Mouse (Mus musculus) E14TG2a.4 (cell line): ENCODE data around the gene Vkorc1l1.

Experiments
- CTCF ChIP-seq: conservative IDR thresholded peaks from 2 replicates; pipeline ENCODE4 v1.5.1; 2014; ENCODE audit warnings: low read length
- NANOG ChIP-seq: IDR thresholded peaks from 2 replicates; pipeline ENCODE4 v1.6.1; 2014; ENCODE audit warnings: borderline replicate concordance, low read length, mixed read lengths
- POU5F1 ChIP-seq: IDR thresholded peaks from 2 replicates; pipeline ENCODE4 v1.6.1; 2014; ENCODE audit warnings: low read length, borderline replicate concordance

DNA sequence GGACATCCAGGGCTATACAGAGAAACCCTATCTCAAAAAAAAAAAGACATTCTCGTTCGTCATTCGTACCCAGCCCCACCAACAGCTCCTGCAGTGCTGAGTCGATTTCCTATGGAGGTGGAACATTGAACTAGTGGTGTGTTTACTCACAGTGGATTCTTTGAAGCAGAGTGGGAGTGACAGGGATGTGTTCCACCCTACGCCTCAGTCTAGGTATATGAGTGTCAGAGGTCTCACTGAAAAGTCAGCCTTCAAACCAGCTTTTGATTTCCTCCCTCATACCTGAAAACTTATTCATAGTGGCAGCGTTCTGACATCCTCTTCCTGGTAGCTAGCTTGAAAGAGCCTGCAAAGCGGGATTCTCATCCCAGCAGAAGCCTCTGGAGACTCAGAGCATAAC lies 26.6 kb downstream of the Vkorc1l1 start:
- TF ChIP-seq NANOG (no peak), CTCF (no peak), POU5F1 (no peak)
